Mouse (Mus musculus) neural tube, embryonic 14.5 days (tissue): Measurements from ENCODE around the gene Dll1. TPM values are rescaled to one million over a fixed set of nuclear protein-coding genes. Genes with fewer than 3 reads are reported as not detected.

Experiments used
- ATAC-seq: fragments of 200-750 bp; cut with Nextera tagmentation; 2 replicates; pipeline ENCODE4 v1.8.0; 2017; ENCODE audit warnings: low read depth, mild to moderate bottlenecking, moderate TSS enrichment, moderate library complexity
- H3K27ac ChIP-seq: fragments of 300-500 bp; sonication (generic); 2 replicates; pipeline ENCODE4 v1.5.1; 2014; ENCODE audit warnings: low read depth, mild to moderate bottlenecking, control low read depth, low read length, moderate library complexity, mixed read lengths
- H3K27me3 ChIP-seq: fragments of 300-500 bp; sonication (generic); 2 replicates; pipeline ENCODE4 v1.6.1; 2014; ENCODE audit warnings: low read length; ENCODE audit not compliant: control insufficient read depth, insufficient read depth
- H3K36me3 ChIP-seq: fragments of 300-500 bp; sonication (generic); 2 replicates; pipeline ENCODE4 v1.6.1; 2014; ENCODE audit warnings: low read length, mixed read lengths; ENCODE audit not compliant: control insufficient read depth, insufficient read depth
- H3K4me1 ChIP-seq: fragments of 300-500 bp; sonication (generic); 2 replicates; pipeline ENCODE4 v1.6.1; 2014; ENCODE audit warnings: low read length; ENCODE audit not compliant: control insufficient read depth, insufficient read depth
- H3K4me2 ChIP-seq: fragments of 300-500 bp; sonication (generic); 2 replicates; pipeline ENCODE4 v1.6.1; 2014; ENCODE audit warnings: mild to moderate bottlenecking, low read depth, low read length, control low read depth
- H3K4me3 ChIP-seq: fragments of 300-500 bp; sonication (generic); 2 replicates; pipeline ENCODE4 v1.5.1; 2014; ENCODE audit warnings: low read depth, low read length, control low read depth, mixed read lengths
- H3K9ac ChIP-seq: fragments of 300-500 bp; sonication (generic); replicated peaks from 2 replicates; pipeline ENCODE4 v1.6.1; 2014; ENCODE audit warnings: low read depth, mild to moderate bottlenecking, control low read depth, low read length, mixed read lengths
- H3K9me3 ChIP-seq: fragments of 300-500 bp; sonication (generic); 2 replicates; pipeline ENCODE4 v1.6.1; 2016; ENCODE audit warnings: low read length; ENCODE audit not compliant: control insufficient read depth
- WGBS: fragments of 180-500 bp; shearing (Covaris S2); extraction: QIAGEN DNeasy Blood & Tissue Kit; methylation state at CpG from one replicate; pipeline ENCODE4 v1.1.7; 2014; 5-methylcytosine and 5-hydroxymethylcytosine counted together
- polyA plus RNA-seq: library from polyadenylated mRNA; unstranded; fragments of >200 nt; fragmentation: Nextera tagmentation; extraction: Ambion mirVana; gene quantifications from 2 replicates; pipeline ENCODE4 v1.2.1, GENCODE M21; 2014

Gene Dll1
- polyA plus RNA-seq, 1 experiment from 2014 or later, result 15.1 TPM

- peak overlapping the region; percentile 89 for H3K4me2 ChIP-seq
- H3K36me3 ChIP-seq, result peaks cover 16% of the 10 kb centered on the region
- peaks cover 33% of the 10 kb centered on the region for H3K4me1 ChIP-seq
- peak overlapping the region; percentile 83 for H3K4me3 ChIP-seq
- no peak for ATAC-seq
- 1% methylated on average over 44 of the region's 50 CpGs for WGBS
- H3K27me3 ChIP-seq, result no peaks in the 10 kb centered on the region
- peak overlapping the region; percentile 97 for H3K27ac ChIP-seq
- no peaks in the 10 kb centered on the region for H3K9me3 ChIP-seq
- peak overlapping the region; percentile 95 for H3K9ac ChIP-seq
Measured at GRCm38 (mm10) chr17:15374321-15375141, 2.1 kb downstream of the Dll1 start.

GRCm38 (mm10) chr17:15372931-15373652 is 3.6 kb downstream of the Dll1 start:
- Histone ChIP-seq H3K4me2 (peak overlapping the region; percentile 89), H3K4me1 (peaks cover 33% of the 10 kb centered on the region), H3K4me3 (peak overlapping the region; percentile 83), H3K9ac (no peak overlapping the region), H3K27me3 (no peaks in the 10 kb centered on the region), H3K36me3 (peaks cover 24% of the 10 kb centered on the region), H3K9me3 (no peaks in the 10 kb centered on the region), H3K27ac (no peak overlapping the region)
- no peak for ATAC-seq
- WGBS, result 52% methylated on average over 15 of the region's 15 CpGs

DNA sequence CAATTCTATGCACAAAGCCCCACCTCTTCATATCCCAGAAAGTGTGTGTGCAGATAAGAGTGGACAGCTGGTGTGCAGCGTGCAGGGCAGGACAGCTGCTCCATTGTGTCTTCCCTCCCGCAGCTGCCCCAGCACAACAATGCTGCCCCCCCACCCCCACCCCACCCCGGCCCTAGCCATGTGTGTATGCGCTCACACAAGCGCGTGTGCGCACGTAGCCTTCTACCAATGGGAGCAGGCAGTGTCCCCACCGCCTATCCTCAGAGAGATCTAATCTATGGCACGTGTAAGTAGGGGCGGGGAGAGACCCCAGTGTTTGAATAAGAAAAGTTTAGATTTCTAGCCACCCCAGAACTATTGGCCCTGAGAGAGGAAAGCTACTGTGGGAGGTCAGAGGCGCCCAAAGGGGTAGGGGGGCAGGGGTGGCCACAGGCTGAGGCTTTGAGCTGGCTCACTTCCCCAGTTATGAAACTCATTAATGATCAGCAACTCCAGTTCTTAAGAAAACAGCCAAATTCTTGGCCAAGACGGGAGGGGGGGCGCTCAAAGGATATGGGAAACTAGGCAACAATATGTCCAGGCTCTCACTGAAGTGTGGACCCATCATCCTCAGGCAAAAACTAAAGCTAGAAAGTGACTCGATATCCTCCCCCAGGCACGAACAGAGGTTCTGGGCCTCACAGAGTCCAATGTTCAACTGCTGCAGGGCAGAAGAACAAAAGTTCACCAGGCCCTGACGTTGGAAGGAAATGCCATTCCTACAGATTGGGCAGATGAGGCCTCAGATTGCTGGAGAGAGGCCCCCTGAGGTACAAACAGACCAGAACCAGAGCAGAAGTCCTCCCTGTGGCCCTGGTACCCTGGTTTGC is 4.5 kb downstream of the Dll1 start:
- Histone ChIP-seq H3K4me1 (peaks cover 28% of the 10 kb centered on the region), H3K9ac (peak overlapping the region; percentile 3; the same call in 1 of the 2 replicates), H3K4me2 (peak overlapping the region; percentile 89), H3K9me3 (no peaks in the 10 kb centered on the region), H3K27me3 (no peaks in the 10 kb centered on the region), H3K36me3 (peaks cover 30% of the 10 kb centered on the region), H3K27ac (no peak overlapping the region), H3K4me3 (peak overlapping the region; percentile 83)
- 22% methylated on average over 17 of the region's 17 CpGs for WGBS
- no peak; the same call in 1 of the 2 replicates for ATAC-seq

DNA sequence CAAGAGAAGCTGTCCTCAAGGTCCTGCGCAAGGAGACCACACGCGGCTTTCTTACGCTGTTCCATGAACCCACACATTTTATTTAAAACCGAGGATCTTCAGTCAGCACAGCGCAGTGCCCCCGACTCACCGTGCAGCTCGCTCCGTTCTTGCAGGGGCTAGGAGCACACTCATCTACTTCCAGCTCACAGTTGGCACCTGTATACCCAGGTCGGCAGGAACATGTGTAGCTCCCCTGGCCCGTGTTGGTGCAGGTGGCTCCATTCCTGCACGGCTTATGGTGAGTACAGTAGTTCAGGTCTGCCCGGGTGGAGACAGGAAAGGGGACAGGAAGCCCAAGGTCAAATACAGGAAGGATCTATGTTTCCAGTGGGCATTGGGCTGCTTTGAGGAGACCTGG is 6.3 kb downstream of the Dll1 start:
- ATAC-seq, result no peak
- Histone ChIP-seq H3K27ac (no peak overlapping the region), H3K9me3 (no peaks in the 10 kb centered on the region), H3K9ac (no peak overlapping the region), H3K4me2 (no peak overlapping the region), H3K27me3 (no peaks in the 10 kb centered on the region), H3K4me3 (no peak overlapping the region), H3K4me1 (peaks cover 27% of the 10 kb centered on the region), H3K36me3 (peaks cover 40% of the 10 kb centered on the region)
- 91% methylated on average over 14 of the region's 14 CpGs for WGBS

GRCm38 (mm10) chr17:15365650-15366049 is 11.0 kb downstream of the Dll1 start:
- no peak overlapping the region for H3K4me2 ChIP-seq
- no peak overlapping the region for H3K9ac ChIP-seq
- no peak for ATAC-seq
- no peak overlapping the region for H3K27ac ChIP-seq
- peaks cover 35% of the 10 kb centered on the region for H3K36me3 ChIP-seq
- no peak overlapping the region for H3K4me3 ChIP-seq
- H3K4me1 ChIP-seq, result no peaks in the 10 kb centered on the region
- WGBS, result 84% methylated on average over 5 of the region's 5 CpGs
- no peaks in the 10 kb centered on the region for H3K27me3 ChIP-seq
- no peaks in the 10 kb centered on the region for H3K9me3 ChIP-seq

DNA sequence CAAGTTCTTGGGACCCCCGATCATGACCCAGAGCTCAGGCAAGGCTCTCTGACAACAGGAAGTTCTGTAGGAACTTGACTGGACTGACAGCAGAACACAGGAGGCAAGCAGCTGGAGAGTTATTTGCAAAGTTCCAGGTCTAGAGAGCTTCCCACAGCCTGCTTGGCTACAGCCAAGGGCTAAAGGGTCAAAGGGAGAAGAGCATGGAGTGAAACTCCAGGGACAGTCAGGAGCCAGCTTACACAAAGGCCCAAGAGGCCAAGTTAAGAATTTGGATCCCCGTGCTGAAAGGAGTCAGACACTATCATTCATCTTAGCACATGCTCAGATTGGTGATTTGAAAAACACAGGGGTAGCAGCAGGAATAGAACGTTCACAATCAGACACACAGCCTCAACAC is 13.0 kb downstream of the Dll1 start:
- H3K4me2 ChIP-seq, result no peak overlapping the region
- no peaks in the 10 kb centered on the region for H3K27me3 ChIP-seq
- peaks cover 22% of the 10 kb centered on the region for H3K36me3 ChIP-seq
- no peaks in the 10 kb centered on the region for H3K4me1 ChIP-seq
- no peak overlapping the region for H3K27ac ChIP-seq
- H3K4me3 ChIP-seq, result no peak overlapping the region
- WGBS, result 80% methylated on average over 3 of the region's 3 CpGs
- no peaks in the 10 kb centered on the region for H3K9me3 ChIP-seq
- H3K9ac ChIP-seq, result no peak overlapping the region
- no peak for ATAC-seq

DNA sequence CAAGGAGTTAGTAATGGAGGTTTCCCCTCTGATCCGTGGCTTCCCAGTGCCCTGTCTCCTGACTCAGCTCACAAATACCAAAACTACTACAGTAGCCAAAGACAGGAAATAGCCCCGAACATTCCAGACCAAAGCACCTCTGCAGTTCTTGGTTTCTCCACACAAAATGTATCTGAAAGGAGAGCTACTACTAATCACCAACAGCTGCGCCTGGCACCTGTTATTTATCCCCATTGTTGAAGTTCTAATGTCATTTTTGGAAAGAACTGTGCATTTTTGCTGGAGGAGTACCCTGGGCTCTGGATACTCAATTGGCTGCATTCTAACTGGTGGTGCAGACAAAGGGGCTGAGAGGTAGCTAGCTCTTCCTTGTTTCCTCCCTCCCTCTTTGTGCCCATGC is 19.6 kb downstream of the Dll1 start:
- no peaks in the 10 kb centered on the region for H3K4me1 ChIP-seq
- no peak overlapping the region for H3K9ac ChIP-seq
- no peak overlapping the region for H3K4me2 ChIP-seq
- no peaks in the 10 kb centered on the region for H3K27me3 ChIP-seq
- no peaks in the 10 kb centered on the region for H3K9me3 ChIP-seq
- ATAC-seq, result no peak
- 88% methylated on average over 3 of the region's 3 CpGs for WGBS
- no peak overlapping the region for H3K4me3 ChIP-seq
- no peak overlapping the region for H3K27ac ChIP-seq
- no peaks in the 10 kb centered on the region for H3K36me3 ChIP-seq

- H3K4me3 ChIP-seq, result no peak overlapping the region
- H3K9ac ChIP-seq, result no peak overlapping the region
- no peak overlapping the region for H3K27ac ChIP-seq
- H3K36me3 ChIP-seq, result no peaks in the 10 kb centered on the region
- no peaks in the 10 kb centered on the region for H3K27me3 ChIP-seq
- no peak for ATAC-seq
- 91% methylated on average over 5 of the region's 5 CpGs for WGBS
- H3K4me1 ChIP-seq, result no peaks in the 10 kb centered on the region
- H3K4me2 ChIP-seq, result no peak overlapping the region
- H3K9me3 ChIP-seq, result no peaks in the 10 kb centered on the region
Measured at GRCm38 (mm10) chr17:15356526-15356925, 20.1 kb downstream of the Dll1 start.
